Mouse (Mus musculus) lung, postnatal 0 days (tissue): ENCODE measurements around the gene Iqcn.

Experiments
- CTCF ChIP-seq: IDR thresholded peaks from 2 replicates; pipeline ENCODE4 v1.5.1; 2016; ENCODE audit warnings: antibody characterized with exemption, mild to moderate bottlenecking
- EP300 ChIP-seq: IDR thresholded peaks from 2 replicates; pipeline ENCODE4 v1.6.1; 2016; ENCODE audit warnings: antibody characterized with exemption, mild to moderate bottlenecking, control low read depth

- peak; percentile 56 for TF ChIP-seq CTCF
- TF ChIP-seq EP300: no peak
Observed at GRCm38 (mm10) chr8:70729808-70730475, 26.7 kb downstream of the Iqcn start.
